Mouse (Mus musculus) CH12.LX (cell line): ENCODE measurements around the gene Eif2b4.

ENCODE experiments used
- CTCF ChIP-seq, 2 experiments: IDR thresholded peaks in 1 of 2; conservative IDR thresholded peaks in 1 of 2; 2 replicates each; pipeline ENCODE4 v1.5.1; 2011 to 2012; ENCODE audit warnings: low read depth in 2 of 2, low read length in 2 of 2, improper control_type of control experiment in 1 of 2, inconsistent platforms in 1 of 2, mild to moderate bottlenecking in 1 of 2, moderate library complexity in 1 of 2
- POLR2A ChIP-seq: IDR thresholded peaks from 2 replicates; pipeline ENCODE4 v1.6.1; 2011; ENCODE audit warnings: low read depth, mild to moderate bottlenecking, improper control_type of control experiment, low read length

- TF ChIP-seq CTCF (conservative IDR thresholded peaks at IDR 0.05 in 1 of 2, IDR thresholded peaks at IDR 0.05 in 1 of 2; ENCODE audit: low read depth in 2 of 2, low read length in 2 of 2) (no peak), POLR2A (no peak)
Measured at GRCm38 (mm10) chr5:31183678-31184077, 9.6 kb downstream of the Eif2b4 start.
